Mouse (Mus musculus) ES-E14 (cell line): Measurements from ENCODE around the gene Proser2.

Source experiments
- CHD2 ChIP-seq: IDR thresholded peaks from 2 replicates; pipeline ENCODE4 v1.6.1; 2014; ENCODE audit warnings: mild to moderate bottlenecking, low read depth, low read length, inconsistent platforms
- MAFK ChIP-seq: IDR thresholded peaks from 2 replicates; pipeline ENCODE4 v1.6.1; 2014; ENCODE audit warnings: mild to moderate bottlenecking, low read depth, low read length, inconsistent platforms; ENCODE audit not compliant: insufficient read depth
- ZC3H11A ChIP-seq: IDR thresholded peaks from 2 replicates; pipeline ENCODE4 v1.6.1; 2012; ENCODE audit warnings: low read depth, mild to moderate bottlenecking, inconsistent platforms, low read length, borderline replicate concordance

- TF ChIP-seq ZC3H11A (no peak), CHD2 (no peak), MAFK (no peak)
These were observed 19.8 kb upstream of the Proser2 start for GRCm38 (mm10) chr2:6149801-6150200.
